Mouse (Mus musculus) hindbrain, embryonic 15.5 days (tissue): ENCODE data around the gene Mark4. TPM values are rescaled to one million over a fixed set of nuclear protein-coding genes. Genes with fewer than 3 reads are reported as not detected.

Experiments
- ATAC-seq: fragments of 200-750 bp; cut with Nextera tagmentation; 2 replicates; pipeline ENCODE4 v1.8.0; 2017; ENCODE audit warnings: low read depth, moderate number of reproducible peaks, moderate TSS enrichment; ENCODE audit not compliant: low FRiP score
- H3K27ac ChIP-seq: fragments of 300-500 bp; sonication (generic); replicated peaks from 2 replicates; pipeline ENCODE4 v1.5.1; 2015; ENCODE audit warnings: mild to moderate bottlenecking, inconsistent platforms
- H3K27me3 ChIP-seq: fragments of 300-500 bp; sonication (generic); 2 replicates; pipeline ENCODE4 v1.6.1; 2015; ENCODE audit warnings: control low read depth, inconsistent platforms
- H3K36me3 ChIP-seq: fragments of 300-500 bp; sonication (generic); 2 replicates; pipeline ENCODE4 v1.6.1; 2015; ENCODE audit warnings: control low read depth, inconsistent platforms
- H3K4me1 ChIP-seq: fragments of 300-500 bp; sonication (generic); replicated peaks from 2 replicates; pipeline ENCODE4 v1.6.1; 2015; ENCODE audit warnings: control low read depth, inconsistent platforms
- H3K4me2 ChIP-seq: fragments of 300-500 bp; sonication (generic); 2 replicates; pipeline ENCODE4 v1.6.1; 2015; ENCODE audit warnings: moderate library complexity, mild to moderate bottlenecking, inconsistent platforms
- H3K4me3 ChIP-seq: fragments of 300-500 bp; sonication (generic); 2 replicates; pipeline ENCODE4 v1.5.1; 2015; ENCODE audit warnings: mild to moderate bottlenecking, inconsistent platforms
- H3K9ac ChIP-seq: fragments of 300-500 bp; sonication (generic); 2 replicates; pipeline ENCODE4 v1.6.1; 2015; ENCODE audit warnings: inconsistent platforms
- H3K9me3 ChIP-seq: fragments of 300-500 bp; sonication (generic); 2 replicates; pipeline ENCODE4 v1.6.1; 2016; ENCODE audit warnings: control low read depth, inconsistent platforms
- WGBS: fragments of 180-500 bp; shearing (Covaris S2); methylation state at CpG from one replicate; pipeline ENCODE4 v1.1.7; 2015; 5-methylcytosine and 5-hydroxymethylcytosine counted together
- polyA plus RNA-seq: library from polyadenylated mRNA; unstranded; fragments of >200 nt; fragmentation: Nextera tagmentation; extraction: Ambion mirVana; gene quantifications from 2 replicates; pipeline ENCODE4 v1.2.1, GENCODE M21; 2015

Gene Mark4
- polyA plus RNA-seq = 18.4 and 18.7 TPM in 2 replicates

DNA sequence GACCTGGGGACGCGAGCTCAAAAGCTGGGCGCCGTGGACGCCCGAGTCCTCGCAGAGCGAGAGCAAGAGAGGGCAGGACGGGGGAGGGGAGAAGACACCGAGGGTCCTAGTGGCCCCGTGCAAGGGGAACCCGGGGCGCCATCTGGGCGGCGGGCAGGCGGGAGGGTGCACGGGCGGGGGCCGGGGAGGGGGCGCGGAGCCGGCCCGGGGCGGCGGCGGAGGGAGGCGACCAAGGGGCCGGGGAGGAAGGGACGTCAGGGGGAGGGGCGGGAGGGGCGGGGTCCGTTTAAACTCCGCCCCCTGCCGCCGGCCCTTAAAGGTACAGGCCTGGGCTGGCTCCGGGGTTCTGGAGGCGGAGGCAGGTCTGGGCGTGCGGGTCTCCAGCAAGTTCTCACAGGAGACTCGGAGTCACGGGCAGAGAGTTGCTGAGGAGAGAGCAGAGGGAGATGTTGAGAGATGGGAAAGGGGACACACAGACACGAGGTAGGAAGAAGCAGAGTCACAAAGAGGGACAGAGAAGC is at the start of gene Mark4:
Mark4 (minus strand) TSS at position 231 of the 521 bp plus-strand sequence.
- H3K4me1 ChIP-seq = peaks cover 30% of the 10 kb centered on the region
- peak; percentile 82 for ATAC-seq
- H3K36me3 ChIP-seq = no peaks in the 10 kb centered on the region
- H3K4me2 ChIP-seq = peak within 1 kb of the TSS; percentile 97
- peaks cover 2% of the 10 kb centered on the region; the same call in 1 of the 2 replicates for H3K27me3 ChIP-seq
- H3K9ac ChIP-seq = peak within 1 kb of the TSS; percentile 70
- H3K27ac ChIP-seq = peak within 1 kb of the TSS; percentile 78
- H3K9me3 ChIP-seq = no peaks in the 10 kb centered on the region
- peak within 1 kb of the TSS; percentile 90 for H3K4me3 ChIP-seq
- 1% methylated on average over 29 of the region's 42 CpGs for WGBS

DNA sequence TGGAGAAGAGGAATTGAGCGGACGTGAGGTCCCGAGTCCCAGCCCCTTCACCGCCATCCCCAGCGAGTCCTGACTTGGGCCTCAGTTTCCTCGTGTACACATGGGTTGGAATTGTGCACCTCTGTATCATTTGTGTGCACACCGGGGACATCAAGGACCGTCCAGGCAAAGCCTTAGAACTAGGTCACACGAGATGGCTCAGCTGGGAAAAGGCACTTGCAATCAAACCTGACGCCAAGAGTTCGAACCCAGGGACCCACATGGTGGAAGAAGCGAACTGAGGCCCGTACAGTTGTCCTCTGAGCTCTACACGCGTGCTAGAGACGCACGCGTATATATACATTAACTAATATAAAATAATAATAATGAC is 49.0 kb upstream of the Mark4 start:
- no peaks in the 10 kb centered on the region for H3K9me3 ChIP-seq
- peak overlapping the region; percentile 89 for H3K4me2 ChIP-seq
- peak overlapping the region; percentile 65 for H3K4me3 ChIP-seq
- ATAC-seq = no peak
- H3K27ac ChIP-seq = peak overlapping the region; percentile 82
- WGBS = 3% methylated on average over 18 of the region's 18 CpGs
- H3K36me3 ChIP-seq = no peaks in the 10 kb centered on the region
- H3K9ac ChIP-seq = peak overlapping the region; percentile 72
- peaks cover 29% of the 10 kb centered on the region for H3K4me1 ChIP-seq
- H3K27me3 ChIP-seq = no peaks in the 10 kb centered on the region

DNA sequence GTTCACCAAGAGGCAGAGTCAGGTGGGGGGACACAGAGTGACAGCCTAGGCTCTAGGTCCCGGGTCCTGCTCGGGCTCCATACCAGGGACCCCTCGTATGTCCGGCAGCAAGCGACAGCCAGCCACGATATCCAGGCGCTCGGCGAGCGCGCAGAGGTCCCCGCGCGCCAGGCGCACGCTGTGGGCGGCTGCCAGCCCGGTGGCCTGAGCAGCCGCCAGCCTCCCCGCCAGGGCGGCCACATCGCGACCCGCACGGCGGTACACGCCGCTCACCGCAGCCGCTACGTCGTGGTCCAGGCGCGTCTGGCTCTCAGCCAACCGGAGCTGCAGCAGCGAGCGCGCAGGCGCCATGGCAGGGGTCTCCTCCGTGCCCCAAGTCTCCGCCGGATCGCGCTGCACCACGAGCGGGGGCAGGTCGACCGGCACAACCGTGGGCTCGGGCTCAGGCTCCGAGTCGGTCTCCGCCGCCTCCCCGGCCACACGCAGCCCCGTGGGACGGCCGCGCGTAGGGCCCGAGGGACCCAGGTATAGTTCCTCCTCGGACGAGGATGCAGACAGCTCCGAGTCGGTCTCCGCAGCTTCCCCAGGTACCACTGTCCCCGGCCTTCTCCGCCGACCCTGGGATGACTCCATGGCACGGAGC is 48.5 kb upstream of the Mark4 start:
- ATAC-seq = peak; percentile 35; the same call in 1 of the 2 replicates
- Histone ChIP-seq H3K9ac (peak overlapping the region; percentile 60), H3K36me3 (no peaks in the 10 kb centered on the region), H3K9me3 (no peaks in the 10 kb centered on the region), H3K4me1 (peaks cover 29% of the 10 kb centered on the region), H3K27me3 (no peaks in the 10 kb centered on the region), H3K4me2 (peak overlapping the region; percentile 89), H3K27ac (peak overlapping the region; percentile 82), H3K4me3 (peak overlapping the region; percentile 65)
- under 1% methylated on average over 71 of the region's 71 CpGs for WGBS

DNA sequence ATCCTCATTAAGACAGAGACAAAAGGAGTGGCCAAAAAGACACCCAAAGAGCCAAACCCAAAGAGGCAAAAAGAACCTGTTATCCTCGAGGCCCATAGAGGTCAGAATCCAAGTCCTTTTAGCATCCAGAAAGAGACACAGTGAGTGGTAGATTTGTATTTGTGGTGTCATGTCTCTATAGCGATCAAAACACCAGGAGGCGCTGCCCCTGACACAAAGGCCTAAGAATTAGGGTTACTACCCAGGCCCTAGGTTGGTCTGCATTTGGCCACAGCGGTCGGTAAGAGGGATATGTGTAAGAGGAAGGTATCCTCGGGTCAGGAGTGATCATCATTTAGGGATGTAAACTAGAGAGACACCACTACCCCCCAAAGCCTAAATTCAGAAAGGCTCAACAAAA is 47.7 kb upstream of the Mark4 start:
- H3K4me1 ChIP-seq = peaks cover 29% of the 10 kb centered on the region
- H3K9me3 ChIP-seq = no peaks in the 10 kb centered on the region
- no peak overlapping the region for H3K27ac ChIP-seq
- no peak for ATAC-seq
- 23% methylated on average over 6 of the region's 6 CpGs for WGBS
- no peaks in the 10 kb centered on the region for H3K27me3 ChIP-seq
- peak overlapping the region; percentile 65 for H3K4me3 ChIP-seq
- no peaks in the 10 kb centered on the region for H3K36me3 ChIP-seq
- H3K9ac ChIP-seq = no peak overlapping the region
- H3K4me2 ChIP-seq = peak overlapping the region; percentile 89

DNA sequence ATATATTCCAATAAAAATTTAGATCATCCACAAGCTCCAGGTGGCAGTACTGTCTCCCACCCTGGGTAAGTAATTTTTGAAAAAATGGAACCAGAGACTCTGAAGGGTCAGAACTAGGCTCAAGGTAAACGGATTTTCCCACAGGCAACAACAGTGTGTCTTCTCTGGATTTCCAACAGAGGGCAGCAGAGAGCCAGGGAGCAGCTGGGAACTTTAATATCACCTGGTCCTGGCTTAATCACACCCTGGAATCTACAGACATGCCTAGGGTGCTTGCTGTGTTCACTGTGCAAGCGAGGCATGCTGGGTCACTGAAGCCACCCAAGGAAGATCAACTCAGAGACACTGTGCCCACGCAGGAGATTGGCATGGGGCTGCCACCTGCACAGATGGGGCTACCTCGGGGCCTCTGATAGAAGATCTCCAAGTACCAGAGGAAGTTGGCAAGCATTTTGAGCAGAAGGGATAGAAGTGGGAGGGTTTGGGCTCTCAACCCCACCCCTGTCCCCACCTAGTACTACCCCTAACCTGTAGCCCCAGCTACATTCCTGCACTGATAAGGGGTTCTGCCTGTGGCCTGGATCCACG is 45.0 kb upstream of the Mark4 start:
- WGBS = 39% methylated on average over 5 of the region's 5 CpGs
- Histone ChIP-seq H3K36me3 (no peaks in the 10 kb centered on the region), H3K9ac (no peak overlapping the region), H3K4me2 (no peak overlapping the region), H3K27me3 (0 out of 2 replicates have a peak, but pooled peaks cover 2% of the 10 kb centered on the region), H3K9me3 (no peaks in the 10 kb centered on the region), H3K27ac (no peak overlapping the region), H3K4me3 (no peak overlapping the region), H3K4me1 (peaks cover 18% of the 10 kb centered on the region)
- no peak for ATAC-seq

DNA sequence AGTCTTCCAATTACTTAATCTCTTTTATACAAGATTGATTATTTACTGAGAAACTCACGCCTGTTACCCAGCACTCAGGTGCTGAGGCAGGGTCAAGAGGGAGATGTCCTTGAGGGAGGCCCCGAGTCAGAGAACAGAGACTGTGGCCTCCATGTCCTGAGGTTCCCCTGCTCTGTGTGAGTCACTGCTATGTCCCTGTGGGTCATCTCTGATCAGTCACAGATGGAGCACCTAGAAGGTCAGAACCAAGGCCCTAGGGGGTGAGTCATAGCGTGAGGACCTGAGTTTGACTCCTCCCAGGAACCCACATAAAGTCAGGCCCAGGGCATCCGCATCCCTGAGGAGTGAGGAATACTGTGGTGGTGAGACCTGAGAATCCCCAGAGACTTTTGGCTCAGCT is 43.0 kb upstream of the Mark4 start:
- Histone ChIP-seq H3K9ac (no peak overlapping the region), H3K9me3 (no peaks in the 10 kb centered on the region), H3K27me3 (0 out of 2 replicates have a peak, but pooled peaks cover 2% of the 10 kb centered on the region), H3K27ac (no peak overlapping the region), H3K4me3 (no peak overlapping the region), H3K4me2 (no peak overlapping the region), H3K36me3 (no peaks in the 10 kb centered on the region), H3K4me1 (peaks cover 6% of the 10 kb centered on the region)
- WGBS = 81% methylated on average over 4 of the region's 4 CpGs
- ATAC-seq = no peak

DNA sequence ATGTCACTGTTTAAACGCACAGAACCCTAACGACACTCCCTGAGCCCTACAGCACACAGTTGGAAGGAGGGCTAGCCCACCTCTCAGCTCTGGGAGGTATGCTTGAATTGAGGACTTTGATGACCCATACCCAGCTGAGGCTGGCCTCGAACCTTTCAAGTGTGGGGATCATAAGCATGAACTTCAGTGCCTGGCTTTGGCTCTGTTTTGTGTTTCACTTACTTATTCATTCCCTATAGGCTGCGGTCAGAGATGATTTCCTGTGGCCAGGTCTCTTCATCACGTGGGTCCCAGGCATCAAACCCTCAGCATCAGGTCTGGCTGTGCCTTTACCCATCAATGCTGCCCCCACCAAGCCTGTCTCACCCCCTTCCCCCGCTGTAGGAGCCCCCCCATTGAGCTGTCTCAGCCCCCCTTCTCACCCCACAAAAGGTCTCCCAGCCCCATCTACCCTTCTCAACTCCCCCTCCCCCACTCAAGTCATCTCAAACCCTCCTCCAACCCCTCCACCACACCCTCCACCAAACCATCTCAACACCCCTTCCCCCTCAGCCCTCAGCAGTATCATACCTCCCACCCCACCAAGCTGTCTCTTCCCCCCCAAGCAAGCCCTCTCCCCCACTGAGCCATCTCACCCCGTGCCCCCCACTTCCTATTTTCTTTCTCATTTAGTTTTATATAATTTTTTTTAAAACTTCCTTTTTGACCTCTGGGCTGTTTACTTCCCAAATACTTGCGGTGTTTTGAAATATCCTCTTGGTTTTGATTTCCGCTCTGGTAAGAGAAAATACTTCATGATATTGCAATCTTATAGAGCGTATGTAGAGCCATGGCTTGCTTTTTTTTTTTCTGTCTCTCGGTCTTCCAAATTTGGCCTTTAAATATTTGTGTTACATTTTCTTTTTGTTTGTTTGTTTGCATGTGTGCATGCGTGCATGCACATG is 42.1 kb upstream of the Mark4 start:
- 0 out of 2 replicates have a peak, but pooled peaks cover 2% of the 10 kb centered on the region for H3K27me3 ChIP-seq
- no peak overlapping the region for H3K4me3 ChIP-seq
- no peak overlapping the region for H3K27ac ChIP-seq
- WGBS = 69% methylated on average over 12 of the region's 12 CpGs
- no peaks in the 10 kb centered on the region for H3K9me3 ChIP-seq
- no peak overlapping the region for H3K9ac ChIP-seq
- H3K4me2 ChIP-seq = no peak overlapping the region
- H3K36me3 ChIP-seq = no peaks in the 10 kb centered on the region
- no peak for ATAC-seq
- no peaks in the 10 kb centered on the region for H3K4me1 ChIP-seq

DNA sequence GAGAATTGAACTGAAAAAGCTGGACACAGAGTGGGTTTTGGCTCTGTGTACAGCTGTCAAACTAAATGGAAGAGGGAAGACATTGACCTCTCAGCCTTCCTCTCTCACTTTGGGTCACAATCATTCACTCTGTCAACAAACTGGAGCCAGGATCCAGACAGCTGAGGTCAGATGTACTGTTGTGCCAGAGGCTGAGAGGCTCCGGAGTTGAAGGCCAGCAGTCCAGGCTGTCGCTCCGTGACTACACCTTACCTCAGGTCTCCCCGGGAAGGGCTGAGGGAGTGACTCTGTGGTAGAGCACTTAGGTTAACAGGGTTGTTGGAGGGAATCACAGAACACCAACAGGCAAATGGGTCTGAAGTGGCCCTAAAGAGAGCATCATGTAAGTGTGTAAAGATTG is 39.7 kb upstream of the Mark4 start:
- Histone ChIP-seq H3K4me2 (no peak overlapping the region), H3K27me3 (0 out of 2 replicates have a peak, but pooled peaks cover 3% of the 10 kb centered on the region), H3K36me3 (no peaks in the 10 kb centered on the region), H3K9ac (no peak overlapping the region), H3K4me3 (no peak overlapping the region), H3K27ac (no peak overlapping the region), H3K9me3 (no peaks in the 10 kb centered on the region), H3K4me1 (no peaks in the 10 kb centered on the region)
- ATAC-seq = no peak
- 93% methylated on average over 4 of the region's 4 CpGs for WGBS

DNA sequence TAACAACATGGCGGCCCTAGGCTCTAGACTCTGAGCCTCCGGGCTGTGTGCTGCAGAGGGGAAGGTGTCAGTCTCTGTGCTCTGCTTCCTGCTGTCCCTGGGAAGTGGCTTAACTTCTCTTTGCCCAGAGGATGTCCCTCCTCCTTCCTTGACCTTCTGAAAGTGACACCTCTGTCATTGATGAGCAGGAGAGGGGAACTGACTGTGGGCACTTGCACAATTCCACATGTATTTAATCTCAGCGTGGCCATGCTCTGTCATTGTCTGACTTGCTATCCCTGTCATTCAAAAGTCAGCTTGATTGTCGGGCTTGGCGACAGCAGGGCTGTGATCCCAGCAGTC is 37.6 kb upstream of the Mark4 start:
- Histone ChIP-seq H3K4me3 (no peak overlapping the region), H3K4me1 (peaks cover 5% of the 10 kb centered on the region; the same call in 1 of the 2 replicates), H3K9me3 (no peaks in the 10 kb centered on the region), H3K27me3 (peaks cover 20% of the 10 kb centered on the region), H3K4me2 (no peak overlapping the region), H3K9ac (no peak overlapping the region), H3K27ac (no peak overlapping the region), H3K36me3 (no peaks in the 10 kb centered on the region)
- no peak for ATAC-seq
- 62% methylated on average over 5 of the region's 5 CpGs for WGBS

DNA sequence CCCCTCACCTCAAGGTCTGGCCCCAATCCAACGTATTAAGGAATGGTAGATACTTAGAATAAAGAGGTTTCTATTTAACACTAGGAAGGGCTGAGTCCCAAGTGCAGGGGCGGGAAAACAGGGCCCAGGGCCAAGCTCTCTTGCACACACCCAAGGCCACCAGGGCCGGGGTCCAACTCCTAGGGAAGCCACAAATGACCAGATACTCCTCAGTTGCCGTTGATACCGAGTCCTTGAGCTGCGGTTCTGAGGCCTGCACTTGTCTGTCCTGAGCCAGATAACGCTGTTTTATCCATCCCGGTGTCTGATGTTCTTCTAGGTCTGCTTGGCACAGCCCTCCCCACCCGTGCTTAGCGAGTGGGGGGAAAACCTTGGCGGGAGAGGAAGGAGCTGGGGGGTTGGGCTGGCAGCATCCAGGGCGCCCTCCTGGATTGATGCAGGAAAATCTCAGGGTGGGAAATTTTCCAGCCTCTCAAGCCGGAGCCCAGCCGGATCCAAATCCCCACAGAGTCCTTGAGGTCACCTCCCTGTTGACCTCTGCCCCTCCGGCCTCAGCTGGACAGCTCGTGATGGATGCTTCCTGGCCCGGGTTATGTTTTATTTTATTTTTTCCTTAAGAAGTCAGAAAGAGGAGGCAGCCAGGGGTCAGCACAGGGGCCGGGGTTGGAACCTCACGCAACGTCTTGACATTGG is 37.0 kb upstream of the Mark4 start:
- Histone ChIP-seq H3K9me3 (no peaks in the 10 kb centered on the region), H3K9ac (no peak overlapping the region), H3K27me3 (peaks cover 25% of the 10 kb centered on the region), H3K4me3 (no peak overlapping the region), H3K4me1 (peaks cover 5% of the 10 kb centered on the region; the same call in 1 of the 2 replicates), H3K36me3 (no peaks in the 10 kb centered on the region), H3K27ac (no peak overlapping the region), H3K4me2 (no peak overlapping the region)
- WGBS = 64% methylated on average over 20 of the region's 20 CpGs
- no peak for ATAC-seq

DNA sequence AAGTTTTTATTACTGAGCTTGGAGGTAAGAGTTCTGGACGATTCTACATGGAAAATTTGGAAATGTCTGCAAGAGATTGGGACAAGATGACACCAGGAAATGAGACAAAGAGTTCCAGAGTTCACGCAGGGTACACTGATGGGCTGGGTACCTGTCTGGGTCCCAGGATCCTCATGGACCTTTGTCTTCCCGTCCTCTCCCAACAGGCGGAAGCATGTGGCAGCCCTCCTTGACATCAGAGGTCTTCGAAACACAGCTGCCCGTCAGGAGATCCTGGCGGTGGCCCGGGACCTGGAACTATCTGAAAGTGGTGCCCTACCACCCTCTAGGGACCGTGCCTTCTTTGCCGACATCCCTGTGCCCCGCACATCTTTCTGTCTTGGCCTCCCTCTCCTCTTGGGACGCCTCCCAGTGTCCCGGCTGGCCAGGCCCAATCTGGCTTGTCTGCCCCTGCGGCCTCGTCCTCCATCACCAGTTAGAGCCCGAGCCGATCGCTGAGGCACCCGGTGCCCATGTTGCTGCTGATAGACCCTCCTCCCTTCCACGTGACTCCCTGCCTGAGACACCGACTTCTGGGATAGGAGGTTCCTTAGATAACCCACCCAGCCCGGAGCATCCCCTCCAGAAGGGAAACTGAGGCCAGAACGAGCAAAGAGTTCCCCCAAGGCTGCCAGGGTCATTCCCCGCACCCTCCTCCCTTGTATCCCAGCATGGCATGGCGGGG is 36.3 kb upstream of the Mark4 start:
- Histone ChIP-seq H3K9me3 (no peaks in the 10 kb centered on the region), H3K4me3 (no peak overlapping the region), H3K36me3 (no peaks in the 10 kb centered on the region), H3K9ac (no peak overlapping the region), H3K27me3 (peaks cover 33% of the 10 kb centered on the region), H3K27ac (no peak overlapping the region), H3K4me1 (peaks cover 6% of the 10 kb centered on the region), H3K4me2 (no peak overlapping the region)
- ATAC-seq = no peak
- WGBS = 85% methylated on average over 25 of the region's 25 CpGs
